ENCODE assay signal across 13 mouse cellular contexts in the genomic region with DNA sequence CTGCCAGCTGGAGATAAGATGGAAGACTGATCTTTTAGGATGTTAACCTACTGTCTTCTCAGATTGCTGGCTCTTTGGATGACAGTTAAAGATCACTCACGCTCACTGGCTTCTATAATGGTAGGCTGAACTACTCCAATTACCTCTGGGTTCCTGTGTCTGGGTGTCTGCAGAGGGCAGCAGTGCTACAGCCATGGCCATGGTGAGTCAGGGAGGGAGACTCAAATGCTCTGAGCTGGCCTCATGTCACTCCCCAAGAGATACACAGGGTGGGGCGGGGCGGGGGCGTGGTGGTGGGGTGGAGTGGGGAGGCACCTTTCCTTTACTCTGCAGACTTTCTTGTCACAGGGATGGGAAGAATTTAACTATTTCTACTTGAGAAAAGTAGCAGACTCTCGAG. TPM values are rescaled to one million over a fixed set of nuclear protein-coding genes. Genes with fewer than 3 reads are reported as not detected.
DNase-seq lines count a peak whose midpoint lies in the region; ATAC-seq and TF ChIP-seq lines count a peak whose summit lies in the region.
"Had no signal": no experiment of that assay in that cellular context is flagged by ENCODE, and none has a peak within 500 bp of the region (broad histone marks: within the 10 kb centered on the region; RNA-seq: fewer than 3 reads in every experiment).

No protein-coding gene starts in this region.

- TF ChIP-seq CTCF in G1E (IDR thresholded peaks at IDR 0.05; ENCODE audit: low read depth, low read length): no peak
- TF ChIP-seq CTCF in liver, embryonic 14.5 days (IDR thresholded peaks at IDR 0.05; ENCODE audit: low read depth): peak; percentile 56

- no peak overlapping the region for H3K9ac ChIP-seq in heart, embryonic 12.5 days
- no peak overlapping the region for H3K9ac ChIP-seq in liver, embryonic 14.5 days (replicated peaks)
- H3K9ac ChIP-seq: embryonic facial prominence, embryonic 12.5 days; hindbrain, embryonic 12.5 days; limb, embryonic 12.5 days; midbrain, embryonic 15.5 days had no signal

- no peak overlapping the region for H3K27ac ChIP-seq in heart, embryonic 12.5 days (ENCODE audit: poor library complexity, severe bottlenecking)
- no peak overlapping the region for H3K27ac ChIP-seq in liver, embryonic 14.5 days
- H3K27ac ChIP-seq: embryonic facial prominence, embryonic 12.5 days; hindbrain, embryonic 12.5 days; limb, embryonic 12.5 days; midbrain, embryonic 15.5 days had no signal

- H3K36me3 ChIP-seq in heart, embryonic 12.5 days: no peaks in the 10 kb centered on the region
- H3K36me3 ChIP-seq in G1E (replicated peaks): peaks cover 2% of the 10 kb centered on the region
- no peaks in the 10 kb centered on the region for H3K36me3 ChIP-seq in liver, embryonic 14.5 days (replicated peaks; ENCODE audit: control insufficient read depth, insufficient read depth, low read depth)
- H3K36me3 ChIP-seq: embryonic facial prominence, embryonic 12.5 days; hindbrain, embryonic 12.5 days; limb, embryonic 12.5 days; midbrain, embryonic 15.5 days had no signal

- WGBS in heart, embryonic 12.5 days: 49% methylated on average over 5 of the region's 5 CpGs
- WGBS in liver, embryonic 14.5 days (ENCODE audit: insufficient replicate concordance): 21% methylated on average over 5 of the region's 5 CpGs

- ATAC-seq in heart, embryonic 12.5 days (ENCODE audit: insufficient number of reproducible peaks, low FRiP score): 0 out of 2 replicates have a peak, but pooled peaks have one; percentile 49
- ATAC-seq in G1E (ENCODE audit: extremely low read depth, insufficient number of reproducible peaks, low FRiP score, poor library complexity, severe bottlenecking): peak; percentile 59; the same call in 1 of the 2 replicates
- peak; percentile 69 for ATAC-seq in liver, embryonic 14.5 days (ENCODE audit: insufficient read depth)
- ATAC-seq: midbrain, embryonic 15.5 days had no signal

- no peaks in the 10 kb centered on the region for H3K9me3 ChIP-seq in heart, embryonic 12.5 days (replicated peaks)
- peaks cover 3% of the 10 kb centered on the region; the same call in 1 of the 2 replicates for H3K9me3 ChIP-seq in G1E (replicated peaks)
- H3K9me3 ChIP-seq in liver, embryonic 14.5 days (ENCODE audit: control insufficient read depth, low read length): no peaks in the 10 kb centered on the region
- H3K9me3 ChIP-seq: embryonic facial prominence, embryonic 12.5 days; hindbrain, embryonic 12.5 days; limb, embryonic 12.5 days; midbrain, embryonic 15.5 days had no signal

- no peak for TF ChIP-seq EP300 in liver, embryonic 14.5 days (IDR thresholded peaks at IDR 0.05; ENCODE audit: low read depth)

- DNase-seq in heart, postnatal 14 days: no peak
- peak; percentile 53 for DNase-seq in G1E (ENCODE audit: low spot score)
- peak; percentile 43 for DNase-seq in c-Kit-positive CD71-positive TER-119-negative erythroid progenitor cells, embryonic 14.5 days (ENCODE audit: low read depth)
- peak; percentile 20 to 41 (median 31) for DNase-seq in liver, embryonic 14.5 days (ENCODE audit: low read depth in 3 of 3, low spot score in 3 of 3)
- no peak for DNase-seq in frontal cortex, postnatal 10 days (ENCODE audit: low spot score in 2 of 2)
- DNase-seq in left cerebral cortex, postnatal 36 days (ENCODE audit: low spot score in 2 of 2): no peak
- DNase-seq in kidney, postnatal 4 days: no peak
- DNase-seq: gastrocnemius, postnatal 36 days had no signal

- intact Hi-C loops in heart, postnatal 14 days (cut with DNase I): no loop called here
- intact Hi-C loops in left cerebral cortex, postnatal 36 days (cut with DNase I): no loop called here

- no peaks in the 10 kb centered on the region for H3K27me3 ChIP-seq in heart, embryonic 12.5 days (replicated peaks)
- H3K27me3 ChIP-seq in G1E (ENCODE audit: insufficient read depth, low read length): no peaks in the 10 kb centered on the region
- no peaks in the 10 kb centered on the region for H3K27me3 ChIP-seq in liver, embryonic 14.5 days (ENCODE audit: control insufficient read depth, insufficient read depth, low read length)
- H3K27me3 ChIP-seq: embryonic facial prominence, embryonic 12.5 days; hindbrain, embryonic 12.5 days; limb, embryonic 12.5 days; midbrain, embryonic 15.5 days had no signal

- no peak overlapping the region for H3K4me3 ChIP-seq in heart, embryonic 12.5 days
- no peak overlapping the region for H3K4me3 ChIP-seq in G1E (ENCODE audit: low read depth, low read length)
- no peak overlapping the region for H3K4me3 ChIP-seq in liver, embryonic 14.5 days (ENCODE audit: insufficient read depth in 1 of 2, low read depth in 2 of 2, low read length in 2 of 2)
- H3K4me3 ChIP-seq: embryonic facial prominence, embryonic 12.5 days; hindbrain, embryonic 12.5 days; limb, embryonic 12.5 days; midbrain, embryonic 15.5 days had no signal

- H3K4me2 ChIP-seq in heart, embryonic 12.5 days: no peak overlapping the region
- H3K4me2 ChIP-seq in liver, embryonic 14.5 days (ENCODE audit: low read depth): peak overlapping the region; percentile 8; the same call in 1 of the 2 replicates
- H3K4me2 ChIP-seq: embryonic facial prominence, embryonic 12.5 days; hindbrain, embryonic 12.5 days; limb, embryonic 12.5 days; midbrain, embryonic 15.5 days had no signal

- H3K4me1 ChIP-seq in heart, embryonic 12.5 days (replicated peaks): no peaks in the 10 kb centered on the region
- peaks cover 31% of the 10 kb centered on the region for H3K4me1 ChIP-seq in G1E (ENCODE audit: insufficient read depth, low read depth, low read length)
- peaks cover 14 to 17% of the 10 kb centered on the region in 2 experiments for H3K4me1 ChIP-seq in liver, embryonic 14.5 days (replicated peaks; ENCODE audit: control insufficient read depth in 2 of 2, insufficient read depth in 2 of 2, low read length in 1 of 2)
- H3K4me1 ChIP-seq: embryonic facial prominence, embryonic 12.5 days; limb, embryonic 12.5 days had no signal

RNA-seq across cellular contexts. Expression of gene 1810013L24Rik, which starts 42.1 kb away (rescaled TPM):
- polyA plus RNA-seq in heart, embryonic 12.5 days (2016; fragmentation: Nextera tagmentation; extraction: Ambion mirVana): 24.1 and 25.9 TPM in 2 replicates
- 100 to 1,000 TPM; 111 to 112 TPM for total RNA-seq in heart, postnatal 14 days (2021)
- total RNA-seq in G1E (2014; fragmentation: Nextera tagmentation) (91.4 and 92.2 TPM in 2 replicates), G1E (2017) (48.9 and 58.1 TPM in 2 replicates)
- 17.7 and 22.0 TPM in 2 replicates for polyA plus RNA-seq in G1E (2012)
- polyA plus RNA-seq in liver, embryonic 14.5 days (2012; rRNA removed): 10.3 and 15.1 TPM in 2 replicates
- polyA plus RNA-seq in liver, embryonic 14.5 days (2014; fragmentation: Nextera tagmentation; extraction: Ambion mirVana): 8.4 and 9.8 TPM in 2 replicates
- total RNA-seq in left cerebral cortex, postnatal 36 days (2021): 100 to 1,000 TPM in 1 of 2 experiments, 10 to 100 TPM in 1; 98.2 to 105 TPM

Comparison
In these comparisons a context has a peak if more than half of its experiments do, and no peak if none do; other contexts are left out.
1. DNase-seq: peak in G1E (single experiment), c-Kit-positive CD71-positive TER-119-negative erythroid progenitor cells, embryonic 14.5 days (single experiment) and liver, embryonic 14.5 days (3 of 3); none in heart, postnatal 14 days (0 of 2), frontal cortex, postnatal 10 days (0 of 2), left cerebral cortex, postnatal 36 days (0 of 2) and kidney, postnatal 4 days (0 of 2).
2. Peak in every context shown above with its lines, with median percentiles within 50 percentile points of each other: ATAC-seq.